Comparison of ENCODE assay signal across 26 mouse cellular contexts in the genomic region with DNA sequence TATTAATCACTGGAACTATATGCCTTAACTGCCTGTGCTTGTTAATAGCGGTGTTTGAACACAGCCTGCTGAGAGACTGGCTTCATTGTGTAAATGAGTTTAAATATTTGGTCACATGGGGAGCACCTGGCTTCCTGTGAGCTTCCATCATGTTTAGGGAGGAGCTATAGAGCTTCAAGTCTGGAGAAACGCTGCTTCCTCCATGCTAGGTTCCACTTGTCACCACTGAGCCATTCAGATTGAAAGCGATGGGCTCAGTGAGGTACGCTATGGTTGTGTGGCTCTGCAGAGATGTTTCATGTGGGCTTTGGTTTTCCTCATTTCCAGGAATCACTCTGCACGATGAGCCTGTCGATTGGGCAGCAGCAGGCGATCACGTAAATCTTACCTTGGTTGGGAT. TPM values are rescaled to one million over a fixed set of nuclear protein-coding genes. Genes with fewer than 3 reads are reported as not detected.
DNase-seq lines count a peak whose midpoint lies in the region.
"Had no signal": no experiment of that assay in that cellular context is flagged by ENCODE, and none has a peak within 500 bp of the region (broad histone marks: within the 10 kb centered on the region; RNA-seq: fewer than 3 reads in every experiment).

No protein-coding gene starts in this region.

- 95% methylated on average over 8 of the region's 8 CpGs for WGBS in embryonic facial prominence, embryonic 10.5 days

- H3K9me3 ChIP-seq in embryonic facial prominence, embryonic 10.5 days = no peaks in the 10 kb centered on the region
- H3K9me3 ChIP-seq: embryonic facial prominence, embryonic 13.5 days; forebrain, embryonic 12.5 days; forebrain, embryonic 15.5 days; heart, embryonic 12.5 days; heart, embryonic 15.5 days; hindbrain, embryonic 10.5 days; hindbrain, embryonic 13.5 days had no signal

- no peak overlapping the region for H3K27ac ChIP-seq in embryonic facial prominence, embryonic 10.5 days (replicated peaks)
- H3K27ac ChIP-seq: embryonic facial prominence, embryonic 13.5 days; forebrain, embryonic 12.5 days; forebrain, embryonic 15.5 days; heart, embryonic 15.5 days; hindbrain, embryonic 10.5 days; hindbrain, embryonic 13.5 days had no signal

- peak; percentile 37 for DNase-seq in CD4-positive helper T cell, adult 2 months (ENCODE audit: low read depth, low spot score)
- DNase-seq in CD4-positive, CD25-positive, alpha-beta regulatory T cell, adult 2 months (ENCODE audit: low read depth, low spot score) = peak; percentile 40
- DNase-seq in embryonic facial prominence, embryonic 10.5 days (ENCODE audit: low spot score) = peak; percentile 1
- DNase-seq in spleen, adult 18-20 months = no peak
- no peak for DNase-seq in frontal cortex, adult 2 months (ENCODE audit: extremely low spot score in 1 of 2, low spot score in 1 of 2)
- no peak for DNase-seq in cerebellum, adult 18-20 months
- DNase-seq: adrenal gland, adult 8-10 months; adrenal gland, postnatal 36 days; cerebellum, adult 2 months; cerebellum, adult 9-11 months; cerebellum, postnatal 25 days; gastrocnemius, postnatal 10 days; gastrocnemius, postnatal 36 days; heart, postnatal 10 days; heart, postnatal 36 days had no signal

- H3K27me3 ChIP-seq in embryonic facial prominence, embryonic 10.5 days (replicated peaks; ENCODE audit: low read depth, poor library complexity, severe bottlenecking) = no peaks in the 10 kb centered on the region
- H3K27me3 ChIP-seq: embryonic facial prominence, embryonic 13.5 days; forebrain, embryonic 12.5 days; forebrain, embryonic 15.5 days; heart, embryonic 12.5 days; heart, embryonic 15.5 days; hindbrain, embryonic 13.5 days had no signal

- H3K4me1 ChIP-seq in embryonic facial prominence, embryonic 10.5 days = no peaks in the 10 kb centered on the region
- H3K4me1 ChIP-seq: embryonic facial prominence, embryonic 13.5 days; forebrain, embryonic 12.5 days; forebrain, embryonic 15.5 days; heart, embryonic 15.5 days; hindbrain, embryonic 10.5 days; hindbrain, embryonic 13.5 days had no signal

- H3K36me3 ChIP-seq in embryonic facial prominence, embryonic 10.5 days (replicated peaks) = peaks cover 83% of the 10 kb centered on the region

- no peak overlapping the region for H3K4me3 ChIP-seq in embryonic facial prominence, embryonic 10.5 days
- H3K4me3 ChIP-seq: embryonic facial prominence, embryonic 13.5 days; erythroblast, embryonic 14.5 days; forebrain, embryonic 12.5 days; forebrain, embryonic 15.5 days; heart, embryonic 12.5 days; heart, embryonic 15.5 days; hindbrain, embryonic 10.5 days; hindbrain, embryonic 13.5 days had no signal

RNA-seq across cellular contexts. Expression of a gene that starts 19.1 kb away (rescaled TPM):
- 0.08 and 0.10 TPM in 2 replicates for polyA plus RNA-seq in embryonic facial prominence, embryonic 10.5 days (2016; fragmentation: Nextera tagmentation; extraction: Ambion mirVana)
- polyA plus RNA-seq in frontal cortex, adult 2 months (2012; rRNA removed) = 0.17 and 0.22 TPM in 2 replicates
- polyA plus RNA-seq: C2C12; embryonic facial prominence, embryonic 13.5 days; erythroblast, embryonic 14.5 days; forebrain, embryonic 12.5 days; forebrain, embryonic 15.5 days; heart, embryonic 15.5 days; hindbrain, embryonic 13.5 days; intestine, embryonic 14.5 days; intestine, postnatal 0 days had no signal

Comparison
In these comparisons a context has a peak if more than half of its experiments do, and no peak if none do; other contexts are left out.
1. DNase-seq: peak in CD4-positive helper T cell, adult 2 months (single experiment), CD4-positive, CD25-positive, alpha-beta regulatory T cell, adult 2 months (single experiment) and embryonic facial prominence, embryonic 10.5 days (single experiment); none in spleen, adult 18-20 months (0 of 2), frontal cortex, adult 2 months (0 of 2) and cerebellum, adult 18-20 months (0 of 2).